Mouse (Mus musculus) megakaryocyte, adult 5-6 weeks (primary cell): Measurements from ENCODE around the gene Zbtb17. TPM values are rescaled to one million over a fixed set of nuclear protein-coding genes. Genes with fewer than 3 reads are reported as not detected.

Experiments used
- ATAC-seq: 2 replicates; pipeline ENCODE4 v1.8.0; 2016; ENCODE audit warnings: mild to moderate bottlenecking, inconsistent platforms; ENCODE audit not compliant: poor library complexity, severe bottlenecking
- total RNA-seq, 2 experiments: library from RNA; stranded (forward) in 1 of 2; stranded (reverse) in 1 of 2; fragments of 153-499, 151-499 nt in 1 of 2; fragments of 221-1000, 200-1000 nt in 1 of 2; gene quantifications; 2 replicates each; pipeline versions ENCODE4 v1.2.3 to v1.2.4; 2015 to 2017

Gene Zbtb17
- total RNA-seq, 2 experiments from 2014 or later = 12.5 to 12.7 TPM

- ATAC-seq = no peak
These were observed 11.9 kb downstream of the Zbtb17 start for GRCm38 (mm10) chr4:141456193-141456938.

DNA sequence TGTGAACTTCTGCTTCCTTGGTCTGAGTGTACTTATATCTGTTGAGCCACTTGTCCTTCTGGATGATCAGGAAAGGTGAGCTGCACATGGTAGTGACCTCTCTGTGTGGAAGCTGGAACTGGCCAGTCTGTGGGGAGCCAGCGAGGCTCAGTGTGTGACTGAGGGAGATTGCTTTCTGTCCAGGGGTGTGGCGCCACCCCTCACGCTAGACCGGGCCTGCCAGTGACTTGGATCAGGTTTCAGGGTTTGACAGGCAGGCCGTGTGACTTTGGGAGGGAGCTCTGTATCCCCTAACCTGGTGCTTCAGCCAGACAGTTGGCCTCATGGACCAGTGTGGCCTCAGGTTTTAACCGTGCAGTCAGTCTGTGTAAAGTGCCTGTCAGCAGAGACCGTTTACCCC is 13.8 kb downstream of the Zbtb17 start:
- no peak for ATAC-seq

DNA sequence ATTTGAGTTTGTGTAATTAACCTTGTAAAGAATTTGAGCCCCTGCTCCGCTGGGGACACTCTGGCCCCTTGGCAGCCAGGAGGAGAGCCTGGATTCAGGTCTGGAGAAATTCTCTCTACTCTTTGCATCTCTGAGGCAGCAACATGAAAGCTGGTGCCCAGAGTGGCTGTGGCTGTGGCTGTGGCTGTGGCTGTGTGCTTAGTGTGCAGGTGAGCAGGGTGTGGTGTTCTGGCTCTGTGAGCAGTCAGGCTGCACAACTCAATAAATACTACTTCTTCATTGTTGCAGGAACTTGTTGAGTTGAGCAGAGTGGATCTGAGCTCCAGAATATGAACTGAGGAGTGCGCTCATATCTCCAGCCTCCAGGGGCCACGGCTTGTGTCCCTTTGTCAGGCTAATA is 14.4 kb downstream of the Zbtb17 start:
- ATAC-seq = no peak

GRCm38 (mm10) chr4:141459766-141460165 is 15.3 kb downstream of the Zbtb17 start:
- no peak for ATAC-seq

GRCm38 (mm10) chr4:141460481-141460880 is 16.0 kb downstream of the Zbtb17 start:
- no peak for ATAC-seq

DNA sequence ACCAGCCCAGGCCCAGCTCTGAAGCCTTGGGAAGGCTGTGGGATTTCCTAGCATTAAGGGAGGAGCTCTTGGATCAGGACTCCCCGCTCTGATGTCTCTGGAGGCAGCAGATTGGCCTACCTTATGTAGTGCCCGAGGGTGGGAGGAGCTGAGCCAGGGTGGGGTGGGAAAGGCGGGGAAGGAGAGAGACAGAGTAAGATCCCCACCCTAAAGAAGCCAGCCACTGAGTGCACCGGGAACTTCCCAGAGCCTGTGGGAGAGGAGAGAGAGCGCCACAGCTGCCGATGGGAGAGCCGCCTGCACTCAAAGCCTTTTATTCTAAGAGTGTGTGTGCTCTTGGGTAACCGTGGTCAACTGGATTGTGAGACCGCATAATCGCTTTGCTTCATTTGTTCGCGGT is 16.6 kb downstream of the Zbtb17 start:
- ATAC-seq = no peak

- ATAC-seq = no peak
These were observed 17.1 kb downstream of the Zbtb17 start for GRCm38 (mm10) chr4:141461576-141461975.

- no peak for ATAC-seq
These were observed 19.0 kb downstream of the Zbtb17 start for GRCm38 (mm10) chr4:141463472-141463871.

DNA sequence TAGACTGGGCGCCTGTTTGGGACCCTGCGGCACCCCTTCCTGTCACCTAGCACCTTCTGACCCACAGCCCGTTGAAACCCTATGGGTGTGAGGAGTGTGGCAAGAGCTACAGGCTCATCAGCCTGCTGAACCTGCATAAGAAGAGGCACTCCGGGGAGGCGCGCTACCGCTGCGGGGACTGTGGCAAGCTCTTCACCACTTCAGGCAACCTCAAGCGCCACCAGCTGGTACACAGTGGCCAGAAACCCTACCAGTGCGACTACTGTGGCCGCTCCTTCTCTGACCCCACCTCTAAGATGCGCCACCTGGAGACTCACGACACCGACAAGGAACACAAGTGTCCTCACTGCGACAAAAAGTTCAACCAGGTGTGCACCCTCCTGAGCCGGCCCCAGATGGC is 20.3 kb downstream of the Zbtb17 start:
- no peak for ATAC-seq

DNA sequence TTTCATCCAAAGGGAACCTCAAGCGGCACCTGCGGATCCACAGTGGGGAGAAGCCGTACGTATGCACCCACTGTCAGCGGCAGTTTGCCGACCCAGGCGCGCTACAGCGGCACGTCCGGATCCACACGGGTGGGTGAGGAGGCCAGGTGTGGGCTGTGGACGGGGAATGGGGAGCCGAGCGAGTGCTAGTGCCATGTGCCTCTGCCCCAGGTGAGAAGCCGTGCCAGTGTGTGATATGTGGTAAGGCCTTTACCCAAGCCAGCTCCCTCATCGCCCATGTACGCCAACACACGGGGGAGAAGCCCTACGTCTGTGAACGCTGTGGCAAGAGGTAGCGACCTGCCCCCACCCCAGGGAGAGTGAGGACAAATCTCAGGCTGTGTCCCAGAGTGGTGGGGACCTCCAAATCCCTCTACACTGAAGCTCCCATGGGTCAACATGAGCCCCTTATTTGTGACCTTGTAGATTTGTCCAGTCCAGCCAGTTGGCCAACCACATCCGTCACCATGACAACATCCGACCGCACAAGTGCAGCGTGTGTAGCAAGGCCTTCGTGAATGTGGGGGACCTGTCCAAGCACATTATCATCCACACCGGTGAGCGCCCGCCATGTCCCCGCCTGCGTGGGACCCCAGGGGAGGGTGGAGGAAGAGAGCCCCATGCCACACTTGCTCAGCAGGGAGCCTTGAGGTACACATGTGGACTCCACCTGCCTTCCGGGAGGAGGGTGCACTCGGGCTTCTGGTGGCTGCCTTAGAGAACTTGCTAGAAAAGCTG is 21.2 kb downstream of the Zbtb17 start:
- ATAC-seq = no peak

GRCm38 (mm10) chr4:141466289-141466795 is 21.9 kb downstream of the Zbtb17 start:
- ATAC-seq = no peak

- no peak for ATAC-seq
These were observed 22.6 kb downstream of the Zbtb17 start for GRCm38 (mm10) chr4:141466844-141467580.

DNA sequence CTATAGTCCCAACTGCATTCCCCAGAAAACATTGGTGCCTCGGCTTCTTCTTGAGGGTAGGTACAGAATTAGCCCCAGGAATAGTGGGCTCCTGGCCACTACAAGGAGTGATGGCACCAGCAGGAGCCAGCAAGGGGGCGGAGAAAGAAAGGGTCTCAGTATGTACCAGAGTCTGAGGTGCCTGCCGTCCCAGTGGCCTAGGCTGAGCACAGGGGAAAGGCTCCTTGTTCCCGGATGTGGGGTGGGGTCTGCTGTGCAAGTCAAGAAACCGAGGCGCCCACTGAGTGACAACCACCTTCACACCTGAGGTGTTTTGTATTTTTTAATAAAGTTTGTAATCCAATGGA is 23.1 kb downstream of the Zbtb17 start:
- ATAC-seq = no peak

DNA sequence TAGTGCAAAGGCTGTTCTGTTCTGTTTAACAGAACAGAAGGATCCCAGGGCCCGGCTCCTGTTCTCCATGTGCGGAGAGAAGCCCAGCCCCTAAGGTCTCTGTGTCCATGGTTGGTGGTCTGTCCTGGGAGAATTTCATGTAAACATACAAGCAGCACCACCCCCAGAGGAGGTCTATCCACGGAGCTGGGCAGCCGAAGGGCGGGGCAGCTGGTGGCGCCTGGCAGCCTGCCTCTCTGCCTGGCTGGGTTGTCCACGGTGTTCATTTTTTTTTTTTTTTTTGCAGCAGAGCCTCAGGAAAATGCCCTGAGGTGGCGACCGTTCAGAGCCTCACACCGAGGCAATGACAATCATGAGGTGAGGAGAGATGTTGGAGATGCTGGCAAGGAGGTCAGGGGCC is 24.1 kb downstream of the Zbtb17 start:
- no peak for ATAC-seq

DNA sequence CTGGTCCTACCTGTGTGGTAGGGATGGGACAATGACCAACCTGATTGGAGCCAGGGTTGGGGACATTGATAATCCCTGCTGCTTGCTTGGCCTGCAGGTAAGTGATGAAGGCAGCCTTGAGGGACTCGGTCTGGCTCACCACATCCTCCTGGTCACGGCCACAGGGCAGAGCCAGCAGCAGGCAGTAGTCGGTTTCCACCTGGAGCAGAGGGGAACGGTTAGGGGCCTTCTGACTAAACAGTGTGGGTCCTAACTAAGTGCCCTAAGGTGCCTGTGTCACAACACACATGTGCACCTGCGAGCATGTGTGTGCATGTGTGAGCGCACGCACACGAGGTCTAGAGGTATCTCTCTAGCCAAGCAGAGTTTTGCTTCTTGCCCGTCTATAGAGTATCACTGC is 24.9 kb downstream of the Zbtb17 start:
- no peak for ATAC-seq

- 0 out of 2 replicates have a peak, but pooled peaks have one; percentile 9 for ATAC-seq
These were observed 27.0 kb downstream of the Zbtb17 start for GRCm38 (mm10) chr4:141471491-141471890.

GRCm38 (mm10) chr4:141472641-141473321 is 28.3 kb downstream of the Zbtb17 start:
- no peak for ATAC-seq

- ATAC-seq = no peak
These were observed 30.0 kb downstream of the Zbtb17 start for GRCm38 (mm10) chr4:141474431-141474830.

DNA sequence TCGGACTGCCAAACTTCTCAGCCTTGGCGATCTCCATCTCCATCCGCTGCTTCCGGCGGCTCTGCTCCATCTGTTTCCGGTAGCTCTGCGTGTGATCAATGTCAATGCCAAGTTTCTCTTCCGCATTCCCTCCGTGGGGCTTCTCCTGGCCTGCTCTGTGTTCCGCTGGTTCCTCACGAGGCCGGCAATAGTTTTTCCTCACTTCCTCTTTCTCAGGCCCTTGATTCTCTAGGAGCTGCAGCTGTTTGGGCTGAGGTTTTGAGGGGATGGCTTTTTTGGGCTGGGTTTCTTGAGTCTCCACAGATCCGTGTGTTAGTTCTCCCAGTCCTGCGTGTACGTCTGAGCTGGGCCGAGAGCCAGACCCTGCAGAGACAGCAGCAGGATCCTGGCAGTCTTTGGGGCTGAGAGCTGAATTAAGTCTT is 33.2 kb downstream of the Zbtb17 start:
- ATAC-seq = peak; percentile 98

DNA sequence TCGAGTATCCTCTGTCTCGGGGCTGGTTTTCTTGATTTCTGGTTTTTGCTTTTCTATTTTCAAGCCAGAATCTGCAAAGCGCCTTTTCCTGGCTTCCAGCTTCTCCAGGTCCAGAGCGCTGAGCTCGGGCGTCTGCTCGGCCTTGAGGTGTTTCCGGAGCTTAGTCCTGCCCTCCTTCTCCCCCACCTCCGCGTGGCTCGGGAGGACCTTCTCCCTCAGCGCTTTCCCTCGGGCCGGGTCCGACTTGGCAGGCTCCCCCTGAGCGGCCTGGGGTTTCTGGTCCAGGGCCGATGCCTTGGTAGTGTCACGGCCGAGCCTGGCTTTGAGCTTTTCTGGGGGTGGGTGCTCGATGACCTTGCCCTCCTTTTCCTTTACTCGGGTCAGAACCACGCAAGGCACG is 33.8 kb downstream of the Zbtb17 start:
- no peak for ATAC-seq

DNA sequence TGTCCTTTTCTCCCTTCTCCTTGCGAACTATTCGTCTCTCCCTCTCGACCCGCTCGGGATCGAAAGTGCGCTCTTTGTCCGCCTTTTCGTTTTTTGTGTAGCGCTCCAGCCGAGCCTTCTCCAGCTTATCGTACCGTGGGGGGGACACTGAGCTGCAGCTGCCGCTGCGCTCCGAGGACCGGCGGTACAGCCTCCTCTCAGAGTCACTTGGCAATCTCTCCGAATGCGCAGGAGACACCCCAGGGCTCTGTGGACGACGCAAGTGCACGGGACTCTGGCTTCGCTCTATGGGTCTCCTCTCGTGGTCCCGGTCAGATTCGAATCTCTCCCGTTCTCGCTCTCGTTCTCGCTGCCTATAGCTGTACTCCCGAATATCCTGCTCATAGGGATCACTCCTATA is 34.3 kb downstream of the Zbtb17 start:
- ATAC-seq = no peak
